Mouse (Mus musculus) heart, adult 8-10 months (tissue): ENCODE results near the gene Tmem234. TPM values are rescaled to one million over a fixed set of nuclear protein-coding genes. Genes with fewer than 3 reads are reported as not detected.
"Not testable (repeated sequence)": the region's sequence is repeated elsewhere in the genome, so short reads cannot be mapped to it uniquely, and the experiment has no call there.

Experiments used
- DNase-seq: peaks from one replicate; pipeline ENCODE4 v3.0.0; 2022; ENCODE audit warnings: low spot score
- total RNA-seq, 4 experiments: library from RNA; stranded (reverse); gene quantifications; 2 replicates each; pipeline ENCODE4 v1.2.4; 2022

Gene Tmem234
- 10 to 100 TPM; 40.4 to 44.9 (median 42.0) TPM for total RNA-seq

DNA sequence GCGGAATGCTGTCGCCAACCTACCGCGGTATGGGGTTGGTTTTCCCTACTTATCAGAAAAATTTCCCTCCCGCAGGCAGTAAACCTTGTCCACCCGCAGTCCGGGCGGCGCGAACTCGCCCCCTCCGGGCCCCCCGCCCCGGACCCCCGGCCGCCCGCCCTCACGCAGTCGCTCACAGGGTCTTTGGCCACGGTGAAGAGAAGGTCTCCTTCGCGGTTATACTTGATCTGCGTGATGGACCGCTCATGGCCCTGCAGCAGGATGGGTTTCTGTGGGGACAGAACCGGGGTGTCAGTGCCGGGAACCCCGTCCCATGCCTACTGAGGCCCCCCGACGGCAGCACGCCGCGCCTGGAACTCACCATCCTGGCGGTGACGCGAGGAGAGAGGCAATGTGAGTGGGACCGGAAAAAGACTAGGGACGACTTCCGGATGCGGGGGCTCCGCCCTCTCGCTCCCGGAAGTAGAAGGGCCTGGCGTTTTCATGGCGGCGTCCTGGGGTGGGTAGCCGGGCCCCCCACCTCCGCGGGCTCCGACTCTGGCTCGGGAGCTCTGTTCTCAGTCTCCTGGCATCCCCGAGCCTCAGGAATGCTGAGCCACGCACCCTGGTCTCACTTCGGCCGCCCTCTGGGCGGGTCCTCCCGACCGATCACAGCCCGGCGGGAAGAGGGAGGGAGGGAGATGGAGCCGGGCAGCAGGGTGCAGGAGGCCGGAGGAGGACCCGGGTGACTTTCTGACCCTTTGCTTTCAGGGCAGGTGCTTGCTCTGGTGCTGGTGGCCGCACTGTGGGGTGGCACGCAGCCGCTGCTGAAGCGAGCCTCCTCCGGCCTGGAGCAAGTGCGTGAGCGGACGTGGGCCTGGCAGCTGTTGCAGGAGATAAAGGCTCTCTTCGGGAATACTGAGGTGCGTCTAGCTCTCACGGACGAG lies at the start of gene Tmem234, which contains the start of gene Eif3i:
Tmem234 (plus strand) TSS at position 436 of the 926 bp plus-strand sequence.
Eif3i (minus strand) TSS at position 416 of the 926 bp plus-strand sequence.
- DNase-seq = peak; percentile 87

DNA sequence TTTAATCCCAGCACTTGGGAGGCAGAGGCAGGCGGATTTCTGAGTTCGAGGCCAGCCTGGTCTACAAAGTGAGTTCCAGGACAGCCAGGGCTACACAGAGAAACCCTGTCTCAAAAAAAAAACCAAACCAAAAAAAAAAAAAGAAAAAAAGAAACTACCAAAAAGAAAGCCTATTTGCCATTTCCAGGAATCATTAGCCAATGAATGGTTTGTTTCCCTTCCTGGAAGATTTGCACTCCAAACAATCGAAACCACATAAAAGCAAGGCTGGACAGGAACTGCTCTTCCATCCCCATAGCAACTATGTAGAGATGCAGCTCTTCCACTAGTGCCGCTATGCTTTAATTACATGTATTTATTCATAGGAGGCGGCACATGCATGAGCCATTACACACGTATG lies 46.0 kb upstream of the Tmem234 start:
- DNase-seq = not testable (repeated sequence)

DNA sequence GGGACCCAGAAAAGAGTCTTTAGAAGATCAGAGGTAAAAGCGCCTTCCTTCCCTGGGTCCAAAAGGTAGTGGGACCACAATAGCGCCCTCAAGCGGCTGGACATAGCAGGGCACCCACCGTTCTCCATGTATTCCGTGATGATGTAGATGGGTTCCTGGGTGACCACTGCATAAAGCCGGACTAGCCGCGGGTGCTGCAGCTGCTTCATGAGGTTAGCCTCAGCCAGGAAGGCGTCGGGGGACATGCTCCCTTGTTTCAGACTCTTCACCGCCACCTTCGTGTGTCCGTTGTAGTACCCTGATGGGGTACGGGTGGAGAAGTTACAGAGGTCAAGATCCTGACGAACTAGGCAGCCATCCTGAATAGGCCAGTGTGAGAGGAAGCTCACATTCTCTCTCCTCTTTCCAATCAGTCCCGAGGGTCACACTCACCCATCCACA lies 45.0 kb upstream of the Tmem234 start:
- no peak for DNase-seq

DNA sequence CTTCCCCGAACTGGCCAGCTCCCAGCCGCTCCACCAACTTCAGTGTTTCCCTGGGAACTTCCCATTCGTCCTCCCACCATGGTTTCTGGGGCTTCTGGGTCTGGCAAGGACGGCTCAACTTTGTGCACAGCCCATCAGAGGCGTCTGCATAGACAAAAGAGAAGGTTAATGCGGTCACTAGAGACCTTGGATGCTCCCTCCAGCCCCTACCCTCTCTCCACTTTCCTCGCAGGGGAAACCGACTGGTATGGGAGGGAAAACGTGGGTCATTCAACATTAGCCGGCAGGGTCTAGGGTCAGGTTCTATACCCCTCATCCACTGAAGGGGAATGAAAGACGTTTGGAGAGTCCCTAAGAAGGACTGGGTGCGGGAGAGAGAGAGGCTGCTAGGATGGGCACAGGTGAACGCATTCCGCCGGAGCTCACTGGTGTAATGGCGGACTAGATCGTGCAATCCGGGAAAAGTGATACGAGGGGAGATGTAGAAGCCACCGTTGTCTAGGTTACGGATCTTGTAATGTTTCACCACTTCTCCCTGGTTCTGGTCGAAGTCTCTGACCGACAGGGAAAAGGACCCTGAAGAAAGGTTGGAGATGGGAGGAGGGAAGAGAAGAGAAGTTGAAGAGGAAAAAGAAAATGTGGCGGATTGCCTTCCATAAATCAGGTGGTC lies 44.5 kb upstream of the Tmem234 start:
- no peak for DNase-seq

DNA sequence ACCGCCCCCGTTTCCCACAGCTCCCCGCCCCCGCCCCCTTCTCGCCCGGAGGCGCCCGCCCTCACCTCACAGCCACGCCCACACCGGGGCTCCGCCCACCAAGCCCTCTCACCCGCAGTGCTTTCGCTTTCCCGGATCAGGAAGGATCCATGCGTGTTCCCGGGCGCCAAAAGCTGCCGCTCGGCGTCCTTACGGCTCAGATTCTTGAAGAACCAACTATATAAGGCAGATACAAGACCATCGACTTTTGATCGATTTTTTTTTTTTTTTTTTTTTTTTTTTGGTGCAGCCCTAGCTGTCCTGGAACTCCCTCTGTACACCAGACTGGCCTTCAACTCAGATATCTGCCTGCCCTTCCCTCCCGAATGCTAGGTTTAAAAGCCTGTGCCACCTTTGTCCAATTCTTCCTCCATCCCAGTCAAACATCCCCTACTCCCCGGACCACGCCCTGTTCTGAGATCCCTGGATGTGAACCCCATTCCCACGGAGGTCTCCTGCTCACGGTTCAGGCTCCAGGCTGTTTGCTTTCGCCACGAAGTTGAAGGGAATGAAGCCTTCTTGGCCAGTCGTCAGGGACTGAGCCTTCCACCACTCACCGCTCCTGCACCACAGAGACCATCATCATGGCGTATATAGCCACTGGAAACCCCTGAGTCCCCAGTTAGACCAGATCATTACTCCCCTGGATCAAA lies 43.8 kb upstream of the Tmem234 start:
- peak; percentile 84 for DNase-seq

DNA sequence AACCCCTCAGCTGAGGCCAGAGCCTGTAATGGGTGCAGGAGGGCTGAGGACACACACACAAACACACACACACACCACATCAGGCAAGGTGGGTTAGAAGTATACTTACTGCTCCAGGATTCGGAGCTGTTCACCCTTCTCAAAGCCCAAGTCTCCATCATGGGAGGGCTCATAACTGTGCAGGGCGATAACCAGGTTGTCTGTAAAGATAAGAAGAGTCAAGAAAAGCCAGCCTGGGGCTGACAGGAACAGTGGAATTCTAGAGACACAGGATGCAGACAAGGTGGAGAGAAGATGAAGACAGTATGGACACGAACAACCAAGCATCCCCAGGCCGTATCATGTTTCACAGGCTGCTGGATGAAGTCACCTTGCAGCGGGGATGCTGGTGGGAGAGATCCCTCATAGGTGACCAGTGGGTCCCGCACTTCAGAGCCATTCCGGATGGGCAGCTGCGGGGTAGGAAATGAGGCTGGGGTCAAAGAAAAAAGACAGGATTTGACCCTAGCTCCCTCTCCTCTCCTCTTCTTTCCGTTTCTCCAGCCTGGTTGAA lies 43.1 kb upstream of the Tmem234 start:
- no peak for DNase-seq

DNA sequence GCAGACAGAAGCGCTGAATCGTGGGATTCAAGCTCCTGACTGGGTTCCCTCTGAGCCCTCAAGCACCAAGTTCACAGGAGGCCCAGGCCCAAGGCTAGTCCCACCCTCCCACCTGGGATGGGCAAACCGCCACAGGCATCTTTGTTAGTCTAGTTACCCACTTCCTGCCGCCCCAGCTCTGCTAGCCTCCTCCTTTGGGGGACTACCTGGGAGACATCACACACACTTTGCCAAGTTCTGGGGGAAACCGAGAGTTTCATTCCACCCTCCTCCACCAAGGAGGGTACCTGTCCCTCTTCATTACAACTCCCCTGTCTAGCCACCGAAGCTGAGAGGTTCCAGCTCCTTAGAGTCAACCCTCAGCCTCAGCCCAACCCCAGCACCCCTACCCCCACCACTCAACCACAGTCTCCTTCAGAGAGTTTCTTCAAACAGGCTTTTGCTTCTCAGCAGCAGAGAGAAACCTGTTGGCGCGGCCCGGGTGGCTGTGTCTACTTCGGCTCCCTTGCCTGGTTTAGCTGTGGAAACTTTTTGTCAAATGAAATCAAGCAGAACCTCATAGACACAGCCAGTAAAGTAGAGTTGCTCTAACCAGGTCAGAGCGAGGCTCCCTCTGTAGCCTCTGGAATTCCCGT lies 42.0 kb upstream of the Tmem234 start:
- DNase-seq = no peak

DNA sequence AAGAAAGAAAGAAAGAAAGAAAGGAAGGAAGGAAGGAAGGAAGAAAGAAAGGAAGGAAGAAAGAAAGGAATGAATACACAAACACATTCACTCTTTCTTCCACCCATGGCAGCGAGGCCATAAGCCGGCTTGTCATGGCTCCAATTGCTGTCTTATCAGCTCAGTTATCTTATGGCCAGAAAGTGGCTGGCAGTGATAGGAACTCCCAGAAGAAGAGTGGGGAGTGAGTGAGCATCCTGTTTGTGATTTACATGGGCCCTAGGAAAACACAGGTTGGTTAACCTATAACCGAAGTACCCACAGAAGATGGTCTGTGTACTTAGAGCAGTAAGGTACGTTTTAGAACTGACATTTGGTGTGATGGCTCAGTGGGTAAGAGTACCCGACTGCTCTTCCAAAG lies 39.3 kb upstream of the Tmem234 start:
- DNase-seq = no peak

DNA sequence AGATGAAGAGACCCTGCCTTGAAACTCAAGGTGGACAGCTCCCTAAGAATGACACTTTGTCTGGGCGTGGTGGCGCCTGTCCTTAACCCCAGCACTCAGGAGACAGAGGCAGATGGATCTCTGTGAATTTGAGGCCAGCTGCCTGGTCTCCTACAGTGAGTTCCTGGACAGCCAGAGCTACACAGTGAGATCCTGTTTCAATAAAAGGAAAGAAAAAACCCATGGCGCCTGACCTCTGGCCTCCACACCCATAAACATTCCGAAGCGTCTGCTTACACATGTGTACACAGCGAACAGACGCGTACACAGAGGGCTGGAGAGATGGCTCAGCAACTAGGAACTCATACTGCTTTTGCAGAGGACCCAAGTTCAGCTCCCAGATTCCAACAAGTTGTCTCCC lies 36.8 kb upstream of the Tmem234 start:
- no peak for DNase-seq

DNA sequence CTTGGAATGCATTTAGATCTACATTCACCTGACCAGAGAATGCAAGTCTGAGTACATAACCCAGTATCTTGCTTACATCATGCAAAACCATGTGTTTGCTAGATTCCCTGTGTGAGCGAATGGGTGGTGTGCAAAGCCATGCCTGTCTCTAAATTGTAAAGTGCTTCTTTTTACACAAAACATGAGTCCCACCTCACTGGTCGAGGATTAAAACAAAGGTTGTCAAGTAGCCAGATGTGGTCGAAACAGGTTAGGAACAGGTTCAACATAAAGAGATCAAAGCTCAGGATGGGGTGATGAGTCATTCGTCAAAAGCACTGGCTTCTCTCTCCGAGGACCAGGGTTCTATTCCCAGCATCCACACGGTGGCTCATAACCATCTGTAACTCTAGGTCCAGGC lies 35.3 kb upstream of the Tmem234 start:
- no peak for DNase-seq

DNA sequence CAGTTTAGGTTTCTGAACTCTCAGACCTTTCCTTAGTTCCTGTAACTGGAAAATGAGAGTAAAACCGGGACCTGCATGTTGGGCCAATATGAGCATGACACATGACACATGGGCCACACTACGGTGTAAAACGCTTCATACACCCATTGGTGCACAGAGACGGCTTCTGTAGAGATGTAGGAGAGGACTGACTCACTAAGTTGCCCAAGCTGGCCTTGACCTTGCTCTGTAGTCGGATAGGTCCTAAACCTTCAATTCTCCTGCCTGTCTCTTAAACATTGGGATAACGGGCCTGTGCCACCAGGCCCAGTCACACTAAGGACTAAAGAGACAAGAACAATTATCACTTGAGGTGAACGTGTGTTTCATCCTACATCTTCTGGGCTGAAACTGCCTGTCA lies 32.1 kb upstream of the Tmem234 start:
- DNase-seq = no peak

DNA sequence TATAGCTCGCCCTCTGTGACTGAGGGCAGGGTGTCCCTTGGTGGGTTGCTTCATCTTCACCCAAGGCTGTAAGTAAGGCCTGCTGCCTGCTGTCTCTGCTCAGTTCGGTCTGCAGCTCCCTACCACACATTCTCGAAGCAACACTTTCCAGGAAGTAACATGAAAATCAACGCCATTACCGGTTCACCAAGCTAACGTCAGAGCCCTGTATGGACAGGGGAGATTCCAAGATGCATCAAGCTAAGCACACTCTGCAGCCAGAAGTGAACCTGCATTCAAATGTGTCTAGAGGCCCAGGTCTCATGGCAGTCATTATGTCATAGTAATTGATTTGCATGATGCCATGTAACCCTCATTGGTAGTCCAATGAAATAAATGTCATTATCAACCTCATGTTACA lies 30.4 kb upstream of the Tmem234 start:
- DNase-seq = no peak

DNA sequence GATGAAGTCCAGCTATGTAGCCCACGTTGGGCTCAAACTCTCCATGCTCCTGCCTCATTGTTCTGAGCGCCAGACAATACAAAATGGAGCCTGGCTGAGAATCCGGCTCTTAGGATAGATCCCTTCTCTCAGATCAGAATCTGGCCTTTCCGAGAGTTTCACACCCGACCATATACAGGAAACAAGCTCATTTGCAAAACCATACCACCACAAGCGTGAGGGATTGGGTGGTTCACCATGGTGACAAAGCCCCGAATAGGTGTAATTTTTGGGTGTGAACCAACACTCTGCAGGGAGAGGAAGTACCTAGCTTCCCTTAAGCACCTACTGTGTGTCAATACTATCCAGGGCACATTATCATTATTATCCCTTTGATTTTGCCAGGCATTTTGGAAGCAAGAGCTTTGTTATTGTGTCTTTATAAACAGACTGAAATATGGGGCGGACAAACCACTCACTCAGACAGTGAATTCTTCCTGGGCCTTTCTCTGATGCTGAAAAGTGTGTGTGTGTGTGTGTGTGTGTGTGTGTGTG lies 28.9 kb upstream of the Tmem234 start:
- DNase-seq = no peak

DNA sequence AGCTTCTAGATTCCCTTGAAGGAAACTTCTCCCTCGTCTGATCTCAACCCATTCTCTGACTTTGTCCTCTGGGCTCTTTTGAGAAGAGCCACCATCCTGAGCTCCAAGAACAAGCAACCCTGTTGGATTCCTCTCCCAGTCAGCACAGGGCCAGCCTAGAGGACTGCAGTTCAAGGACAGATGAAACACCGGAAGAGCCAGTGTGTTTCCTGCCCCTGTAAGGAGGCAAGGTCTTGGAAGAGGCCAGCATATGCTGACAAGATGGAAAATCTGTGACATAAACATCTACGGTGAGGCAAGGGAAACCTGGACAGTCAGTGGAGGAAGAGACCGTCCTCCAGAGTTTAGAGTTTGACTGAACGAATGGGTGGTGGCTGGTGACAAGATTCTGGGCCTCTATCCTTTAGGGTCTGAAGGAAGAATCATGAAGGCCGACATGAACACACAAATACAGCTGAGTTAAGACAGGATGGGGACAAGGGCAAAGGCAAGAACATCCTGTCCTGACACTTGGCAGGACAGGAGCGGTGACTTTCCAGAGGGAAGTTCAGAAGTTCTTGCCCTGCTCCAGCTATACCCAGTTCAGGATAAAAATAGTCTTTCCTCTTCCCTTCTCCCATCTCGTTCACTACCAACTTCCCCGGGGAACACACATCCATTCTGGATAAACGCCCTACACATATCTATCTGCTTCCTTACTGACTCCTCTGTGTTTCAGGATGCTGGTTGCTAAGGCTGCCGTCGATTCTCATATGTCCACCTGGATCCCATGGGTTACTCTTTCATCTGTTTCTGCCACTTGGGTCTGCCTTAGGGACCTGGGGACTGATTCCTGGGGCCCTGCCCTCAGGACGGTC lies 28.0 kb upstream of the Tmem234 start:
- DNase-seq = no peak

DNA sequence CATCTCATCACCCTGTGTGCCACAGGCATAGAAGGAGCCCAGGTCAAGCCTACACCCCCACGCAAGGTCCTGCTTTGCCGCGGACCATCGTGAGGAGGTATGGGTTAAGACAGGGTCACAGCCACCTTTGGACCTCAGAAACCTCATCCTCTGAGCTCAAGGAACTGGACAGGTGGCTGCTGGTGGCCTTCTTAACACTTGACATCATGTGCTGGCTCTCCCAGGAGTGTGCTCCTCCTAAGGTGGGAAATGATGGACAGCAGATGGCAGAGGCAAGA lies 27.4 kb upstream of the Tmem234 start:
- DNase-seq = no peak

DNA sequence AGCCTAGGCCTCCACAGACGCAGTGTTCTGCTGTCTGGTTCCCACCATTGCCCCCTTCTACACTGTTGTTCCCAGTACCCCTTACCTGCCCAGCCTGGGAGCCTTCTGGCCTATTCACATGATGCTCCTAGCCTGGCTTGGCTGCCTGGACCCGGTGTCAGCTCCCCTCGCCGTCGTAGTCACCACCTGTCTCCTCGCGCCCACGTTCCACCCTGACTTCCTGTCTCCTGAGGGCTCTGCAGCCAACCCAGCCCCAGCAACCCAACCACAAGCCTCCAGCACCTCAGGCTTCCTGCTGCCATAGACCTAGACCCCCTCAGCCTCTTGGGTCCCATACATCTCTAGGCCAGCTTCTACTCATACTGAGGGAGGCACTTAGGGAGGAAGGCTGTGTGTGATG lies 27.0 kb upstream of the Tmem234 start, which contains the start of gene Lck:
Lck (minus strand) TSS at position 212 of the 400 bp plus-strand sequence.
- DNase-seq = no peak

DNA sequence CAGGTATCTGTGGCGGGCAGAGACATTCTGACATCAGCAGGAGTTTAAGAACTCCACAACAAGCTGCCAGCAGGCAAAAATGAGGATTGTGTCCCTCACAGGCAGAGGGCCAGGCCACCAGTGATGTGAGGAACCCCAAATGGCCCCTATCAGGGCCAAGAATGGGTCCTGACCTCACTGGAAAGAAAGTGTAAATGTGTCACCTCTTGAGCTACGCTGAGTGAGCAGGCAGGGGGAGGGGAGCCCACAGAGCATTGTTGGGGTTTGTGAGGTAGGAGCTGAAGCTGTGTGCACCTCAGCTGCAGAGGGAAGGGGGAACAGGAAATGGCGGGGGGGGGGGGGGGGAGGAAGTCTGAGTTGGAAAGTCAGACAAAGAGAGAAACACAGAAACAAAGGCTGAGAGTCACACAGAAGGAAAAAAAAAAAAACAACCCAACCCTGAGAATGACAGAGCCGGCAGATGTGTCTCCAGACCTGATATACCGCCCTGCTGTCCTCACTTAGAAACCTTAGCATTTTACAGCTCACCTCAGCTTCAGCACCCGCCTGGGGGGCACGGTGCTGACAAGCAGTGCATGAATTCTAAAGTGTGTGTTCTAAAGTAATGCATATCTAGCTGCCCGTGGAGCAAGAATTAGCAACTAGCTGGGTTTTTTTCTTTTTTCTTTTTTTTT lies 25.2 kb upstream of the Tmem234 start:
- no peak for DNase-seq

DNA sequence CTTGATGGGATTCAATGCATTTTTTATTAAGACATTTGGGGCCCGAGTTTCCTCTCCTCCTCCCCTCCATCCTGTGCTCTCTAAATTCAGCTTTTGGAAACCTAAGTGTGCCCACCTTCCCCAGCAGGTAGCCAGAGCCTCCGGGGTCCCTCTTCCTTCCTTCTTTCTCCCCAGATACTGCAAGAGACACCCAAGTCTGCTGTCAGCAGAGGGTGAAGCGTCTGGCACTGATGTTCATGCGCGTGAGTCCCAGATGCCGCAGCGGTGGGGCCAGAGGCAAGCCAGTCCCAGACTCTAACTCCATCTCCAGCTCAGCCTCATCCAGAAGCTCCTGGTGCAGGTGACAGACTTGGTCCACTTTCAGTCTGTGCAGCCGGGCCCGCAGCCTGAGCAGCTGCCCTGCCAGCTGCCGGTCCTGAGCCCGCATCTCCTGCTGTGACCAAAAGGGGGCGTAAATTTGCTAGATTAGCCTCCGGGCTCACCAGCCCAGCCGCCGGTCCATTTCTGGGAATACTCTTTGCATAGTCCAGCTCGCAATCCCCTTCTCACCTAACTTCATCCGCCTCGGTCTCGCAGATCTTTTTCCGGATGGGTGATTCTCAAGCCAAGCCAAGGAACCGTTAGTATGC lies 23.5 kb upstream of the Tmem234 start:
- DNase-seq = peak; percentile 61

DNA sequence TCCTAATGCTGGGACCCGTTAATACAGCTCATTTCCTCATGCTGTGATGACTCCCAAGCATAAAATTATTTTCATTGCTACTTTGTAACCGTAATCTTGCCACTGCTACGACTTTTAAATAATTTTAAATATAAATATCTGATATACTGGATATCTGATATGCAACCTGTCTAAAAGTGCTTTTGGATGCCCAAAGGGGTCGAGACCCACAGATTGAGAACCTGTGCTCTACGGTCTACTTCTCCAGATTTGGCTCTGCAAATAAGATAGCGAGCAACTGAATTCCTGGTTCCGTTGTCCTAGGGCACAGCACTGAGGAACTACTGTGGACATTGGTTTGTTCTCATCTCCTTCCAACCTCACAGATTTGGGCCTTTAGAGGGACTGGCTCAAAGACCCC lies 22.8 kb upstream of the Tmem234 start:
- DNase-seq = no peak
